Mouse (Mus musculus): Measurements from ENCODE around the gene Abcb1b. TPM values are rescaled to one million over a fixed set of nuclear protein-coding genes. Genes with fewer than 3 reads are reported as not detected.
"Not testable (repeated sequence)": the region's sequence is repeated elsewhere in the genome, so short reads cannot be mapped to it uniquely, and the experiment has no call there.

The Abcb1b gene
- total and polyA plus RNA-seq, 3 experiments, result 197 to 2,611 (median 1,584) TPM

GRCm38 (mm10) chr5:8863580-8864337 is 65.8 kb downstream of the Abcb1b start:
- DNase-seq, result no peak

GRCm38 (mm10) chr5:8865630-8866029 is 67.7 kb downstream of the Abcb1b start:
- DNase-seq, result not testable (repeated sequence)

GRCm38 (mm10) chr5:8866366-8866765 is 68.4 kb downstream of the Abcb1b start:
- no peak for DNase-seq

GRCm38 (mm10) chr5:8868019-8868418 is 70.1 kb downstream of the Abcb1b start:
- DNase-seq, result no peak

GRCm38 (mm10) chr5:8872979-8873915 is 75.3 kb downstream of the Abcb1b start:
- DNase-seq, result no peak

- DNase-seq, result no peak
These were observed 79.1 kb downstream of the Abcb1b start for GRCm38 (mm10) chr5:8877086-8877485.

GRCm38 (mm10) chr5:8877800-8878199 is 79.9 kb downstream of the Abcb1b start:
- no peak for DNase-seq

- DNase-seq, result no peak
These were observed 87.9 kb downstream of the Abcb1b start for GRCm38 (mm10) chr5:8885837-8886236.

GRCm38 (mm10) chr5:8893300-8894103 is 95.6 kb downstream of the Abcb1b start, which contains the start of gene Abcb4:
Gene Abcb4, plus strand, starts transcription at chr5:8893717.
- peak; percentile 80 for DNase-seq

- no peak for DNase-seq
These were observed 96.1 kb downstream of the Abcb1b start for GRCm38 (mm10) chr5:8894104-8894425.

GRCm38 (mm10) chr5:8894641-8895490 is 96.9 kb downstream of the Abcb1b start:
- DNase-seq, result no peak

- no peak for DNase-seq
These were observed 98.3 kb downstream of the Abcb1b start for GRCm38 (mm10) chr5:8896198-8896597.

- DNase-seq, result no peak
These were observed 100.3 kb downstream of the Abcb1b start for GRCm38 (mm10) chr5:8898246-8898645.

GRCm38 (mm10) chr5:8901001-8901400 is 103.1 kb downstream of the Abcb1b start:
- DNase-seq, result no peak

- no peak for DNase-seq
These were observed 104.3 kb downstream of the Abcb1b start for GRCm38 (mm10) chr5:8902141-8902817.

GRCm38 (mm10) chr5:8904539-8904938 is 106.6 kb downstream of the Abcb1b start:
- DNase-seq, result peak; percentile 15

- no peak for DNase-seq
These were observed 113.7 kb downstream of the Abcb1b start for GRCm38 (mm10) chr5:8911567-8912198.

All from adrenal gland, adult 2 months (tissue).